Mouse (Mus musculus) thymus, adult 2 months (tissue): ENCODE data around the gene Fars2.

Experiments used
- CTCF ChIP-seq: fragments of 200-500 bp; IDR thresholded peaks from 2 replicates; pipeline ENCODE4 v1.5.1; 2012; ENCODE audit warnings: mild to moderate bottlenecking, control low read depth, low read length, moderate library complexity, borderline replicate concordance; ENCODE audit not compliant: control insufficient read depth, poor library complexity, insufficient read depth; ENCODE audit errors: extremely low read depth
- POLR2A ChIP-seq: fragments of 200-500 bp; IDR thresholded peaks from 2 replicates; pipeline ENCODE4 v1.6.1; 2012; ENCODE audit warnings: mild to moderate bottlenecking, low read length, control low read depth, moderate library complexity; ENCODE audit not compliant: control insufficient read depth, poor library complexity, insufficient read depth; ENCODE audit errors: extremely low read depth

DNA sequence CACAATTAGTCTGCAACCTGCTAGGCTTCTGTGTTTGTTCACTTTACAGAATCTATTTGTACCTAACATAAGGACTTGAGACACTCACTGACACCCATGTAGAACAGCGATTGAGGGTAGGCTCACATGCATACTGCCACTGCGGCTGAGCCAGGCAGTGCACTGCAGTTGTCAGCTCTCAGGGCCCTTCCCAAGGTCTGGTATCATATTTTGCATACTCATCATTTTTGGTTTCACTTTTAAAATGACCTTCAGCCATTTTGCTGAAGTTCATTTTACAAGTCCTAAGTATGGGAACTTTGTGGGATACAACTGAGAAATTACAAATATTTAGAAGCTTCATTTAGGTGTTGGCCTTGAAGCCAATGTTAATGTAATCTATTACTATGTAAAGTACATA is 73.4 kb downstream of the Fars2 start:
- TF ChIP-seq CTCF (no peak), POLR2A (no peak)
